Mouse (Mus musculus) stomach, embryonic 15.5 days (tissue): ENCODE measurements at regions not wholly inside any gene's neighbourhood (a gene's known extent, or its start where the extent isn't known, plus 50 kb on each side); places are given as distances from the start of the nearest gene placed in this dataset.
A peak's percentile ranks its signal among the peaks of the same experiment; 100 is the strongest.

Experiments
- ATAC-seq: fragments of 200-750 bp; cut with Nextera tagmentation; 2 replicates; pipeline ENCODE4 v1.8.0; 2017; ENCODE audit warnings: low read depth, moderate number of reproducible peaks, moderate TSS enrichment; ENCODE audit not compliant: insufficient read depth, low FRiP score
- H3K27ac ChIP-seq: fragments of 300-500 bp; sonication (generic); 2 replicates; pipeline ENCODE4 v1.5.1; 2015; ENCODE audit warnings: mild to moderate bottlenecking, inconsistent platforms
- H3K27me3 ChIP-seq: fragments of 300-500 bp; sonication (generic); replicated peaks from 2 replicates; pipeline ENCODE4 v1.6.1; 2015; ENCODE audit warnings: inconsistent platforms
- H3K36me3 ChIP-seq: fragments of 300-500 bp; sonication (generic); 2 replicates; pipeline ENCODE4 v1.6.1; 2015; ENCODE audit warnings: inconsistent platforms
- H3K4me1 ChIP-seq: fragments of 300-500 bp; sonication (generic); 2 replicates; pipeline ENCODE4 v1.6.1; 2015; ENCODE audit warnings: inconsistent platforms
- H3K4me2 ChIP-seq: fragments of 300-500 bp; sonication (generic); 2 replicates; pipeline ENCODE4 v1.6.1; 2015; ENCODE audit warnings: mild to moderate bottlenecking, inconsistent platforms
- H3K4me3 ChIP-seq: fragments of 300-500 bp; sonication (generic); replicated peaks from 2 replicates; pipeline ENCODE4 v1.5.1; 2015; ENCODE audit warnings: inconsistent platforms
- H3K9ac ChIP-seq: fragments of 300-500 bp; sonication (generic); 2 replicates; pipeline ENCODE4 v1.6.1; 2015; ENCODE audit warnings: inconsistent platforms
- H3K9me3 ChIP-seq: fragments of 300-500 bp; sonication (generic); 2 replicates; pipeline ENCODE4 v1.6.1; 2016; ENCODE audit warnings: inconsistent platforms
- WGBS: fragments of 180-500 bp; shearing (Covaris S2); methylation state at CpG from one replicate; pipeline ENCODE4 v1.1.7; 2015; 5-methylcytosine and 5-hydroxymethylcytosine counted together

- Histone ChIP-seq H3K27me3 (no peaks in the 10 kb centered on the region), H3K36me3 (no peaks in the 10 kb centered on the region), H3K27ac (no peak overlapping the region), H3K4me2 (no peak overlapping the region), H3K4me3 (no peak overlapping the region), H3K9ac (no peak overlapping the region), H3K4me1 (no peaks in the 10 kb centered on the region), H3K9me3 (no peaks in the 10 kb centered on the region)
- WGBS, result 38% methylated on average over 5 of the region's 5 CpGs
- no peak for ATAC-seq
These were observed 2373.4 kb upstream of the Gm7489 start for GRCm38 (mm10) chr15:51511319-51511718.

- H3K27ac ChIP-seq, result no peak overlapping the region
- 46% methylated on average over 5 of the region's 5 CpGs for WGBS
- H3K4me1 ChIP-seq, result no peaks in the 10 kb centered on the region
- H3K4me3 ChIP-seq, result no peak overlapping the region
- ATAC-seq, result no peak
- H3K36me3 ChIP-seq, result no peaks in the 10 kb centered on the region
- no peak overlapping the region for H3K4me2 ChIP-seq
- H3K9ac ChIP-seq, result no peak overlapping the region
- H3K9me3 ChIP-seq, result no peaks in the 10 kb centered on the region
- H3K27me3 ChIP-seq, result no peaks in the 10 kb centered on the region
These were observed 2348.4 kb upstream of the Gm7489 start for GRCm38 (mm10) chr15:51536317-51536716.

- H3K27ac ChIP-seq, result no peak overlapping the region
- no peaks in the 10 kb centered on the region for H3K9me3 ChIP-seq
- H3K4me1 ChIP-seq, result no peaks in the 10 kb centered on the region
- WGBS, result 83% methylated on average over 4 of the region's 4 CpGs
- no peaks in the 10 kb centered on the region for H3K27me3 ChIP-seq
- no peak overlapping the region for H3K9ac ChIP-seq
- no peaks in the 10 kb centered on the region for H3K36me3 ChIP-seq
- ATAC-seq, result no peak
- no peak overlapping the region for H3K4me3 ChIP-seq
- no peak overlapping the region for H3K4me2 ChIP-seq
These were observed 2333.4 kb upstream of the Gm7489 start for GRCm38 (mm10) chr15:51551216-51551775.

GRCm38 (mm10) chr15:51558215-51558614 is 2326.5 kb upstream of the Gm7489 start:
- H3K9me3 ChIP-seq, result no peaks in the 10 kb centered on the region
- no peak overlapping the region for H3K4me3 ChIP-seq
- no peak overlapping the region for H3K9ac ChIP-seq
- H3K36me3 ChIP-seq, result no peaks in the 10 kb centered on the region
- H3K27ac ChIP-seq, result no peak overlapping the region
- no peaks in the 10 kb centered on the region for H3K27me3 ChIP-seq
- no peak overlapping the region for H3K4me2 ChIP-seq
- ATAC-seq, result no peak
- H3K4me1 ChIP-seq, result no peaks in the 10 kb centered on the region

- no peak overlapping the region for H3K27ac ChIP-seq
These were observed 2319.2 kb upstream of the Gm7489 start for GRCm38 (mm10) chr15:51565543-51565942.

GRCm38 (mm10) chr15:51570631-51571030 is 2314.1 kb upstream of the Gm7489 start:
- Histone ChIP-seq H3K27ac (no peak overlapping the region), H3K9me3 (no peaks in the 10 kb centered on the region), H3K4me1 (no peaks in the 10 kb centered on the region), H3K4me2 (no peak overlapping the region), H3K27me3 (no peaks in the 10 kb centered on the region), H3K9ac (no peak overlapping the region), H3K36me3 (no peaks in the 10 kb centered on the region), H3K4me3 (no peak overlapping the region)
- ATAC-seq, result no peak
- WGBS, result 91% methylated on average over 1 of the region's 1 CpGs

More at GRCm38 (mm10) chr15:51565543-51565942, 2319.2 kb upstream of the Gm7489 start:
- H3K4me3 ChIP-seq, result no peak overlapping the region
- no peaks in the 10 kb centered on the region for H3K9me3 ChIP-seq
- H3K4me1 ChIP-seq, result no peaks in the 10 kb centered on the region
- H3K4me2 ChIP-seq, result no peak overlapping the region
- no peaks in the 10 kb centered on the region for H3K36me3 ChIP-seq
- no peaks in the 10 kb centered on the region for H3K27me3 ChIP-seq
- no peak for ATAC-seq
- 78% methylated on average over 3 of the region's 3 CpGs for WGBS
- no peak overlapping the region for H3K9ac ChIP-seq

- H3K27me3 ChIP-seq, result no peaks in the 10 kb centered on the region
- no peaks in the 10 kb centered on the region for H3K9me3 ChIP-seq
- no peak for ATAC-seq
- no peak overlapping the region for H3K4me2 ChIP-seq
- no peaks in the 10 kb centered on the region for H3K36me3 ChIP-seq
- no peaks in the 10 kb centered on the region for H3K4me1 ChIP-seq
- 74% methylated on average over 8 of the region's 8 CpGs for WGBS
- no peak overlapping the region for H3K9ac ChIP-seq
- H3K27ac ChIP-seq, result no peak overlapping the region
- no peak overlapping the region for H3K4me3 ChIP-seq
These were observed 2310.1 kb upstream of the Gm7489 start for GRCm38 (mm10) chr15:51574538-51575105.

GRCm38 (mm10) chr15:51583636-51584035 is 2301.1 kb upstream of the Gm7489 start:
- no peak overlapping the region for H3K27ac ChIP-seq
- H3K4me1 ChIP-seq, result no peaks in the 10 kb centered on the region
- no peak overlapping the region for H3K4me3 ChIP-seq
- H3K36me3 ChIP-seq, result no peaks in the 10 kb centered on the region
- H3K9ac ChIP-seq, result no peak overlapping the region
- WGBS, result 62% methylated on average over 1 of the region's 1 CpGs
- H3K9me3 ChIP-seq, result no peaks in the 10 kb centered on the region
- H3K27me3 ChIP-seq, result no peaks in the 10 kb centered on the region
- no peak for ATAC-seq
- H3K4me2 ChIP-seq, result no peak overlapping the region

- Histone ChIP-seq H3K27me3 (no peaks in the 10 kb centered on the region), H3K4me3 (no peak overlapping the region), H3K9ac (no peak overlapping the region), H3K4me2 (no peak overlapping the region), H3K9me3 (no peaks in the 10 kb centered on the region), H3K36me3 (no peaks in the 10 kb centered on the region), H3K4me1 (no peaks in the 10 kb centered on the region), H3K27ac (no peak overlapping the region)
- 74% methylated on average over 5 of the region's 5 CpGs for WGBS
- ATAC-seq, result no peak
These were observed 2298.6 kb upstream of the Gm7489 start for GRCm38 (mm10) chr15:51586146-51586545.

- no peak for ATAC-seq
- H3K9ac ChIP-seq, result no peak overlapping the region
- H3K4me2 ChIP-seq, result peak overlapping the region; percentile 33; the same call in 1 of the 2 replicates
- no peaks in the 10 kb centered on the region for H3K36me3 ChIP-seq
- WGBS, result 48% methylated on average over 17 of the region's 17 CpGs
- H3K9me3 ChIP-seq, result no peaks in the 10 kb centered on the region
- H3K4me1 ChIP-seq, result peaks cover 3% of the 10 kb centered on the region; the same call in 1 of the 2 replicates
- no peak overlapping the region for H3K27ac ChIP-seq
- H3K27me3 ChIP-seq, result no peaks in the 10 kb centered on the region
- no peak overlapping the region; the same call in 1 of the 2 replicates for H3K4me3 ChIP-seq
These were observed 2293.2 kb upstream of the Gm7489 start for GRCm38 (mm10) chr15:51591406-51592068.

- no peak for ATAC-seq
- Histone ChIP-seq H3K9ac (no peak overlapping the region), H3K27ac (no peak overlapping the region), H3K27me3 (no peaks in the 10 kb centered on the region), H3K4me3 (no peak overlapping the region), H3K4me1 (peaks cover 3% of the 10 kb centered on the region; the same call in 1 of the 2 replicates), H3K36me3 (no peaks in the 10 kb centered on the region), H3K4me2 (peak overlapping the region; percentile 33; the same call in 1 of the 2 replicates), H3K9me3 (no peaks in the 10 kb centered on the region)
- 53% methylated on average over 9 of the region's 9 CpGs for WGBS
These were observed 2292.7 kb upstream of the Gm7489 start for GRCm38 (mm10) chr15:51592069-51592435.
